Mouse (Mus musculus): Measurements from ENCODE around the gene Ints6.

Ints6 gene

DNA sequence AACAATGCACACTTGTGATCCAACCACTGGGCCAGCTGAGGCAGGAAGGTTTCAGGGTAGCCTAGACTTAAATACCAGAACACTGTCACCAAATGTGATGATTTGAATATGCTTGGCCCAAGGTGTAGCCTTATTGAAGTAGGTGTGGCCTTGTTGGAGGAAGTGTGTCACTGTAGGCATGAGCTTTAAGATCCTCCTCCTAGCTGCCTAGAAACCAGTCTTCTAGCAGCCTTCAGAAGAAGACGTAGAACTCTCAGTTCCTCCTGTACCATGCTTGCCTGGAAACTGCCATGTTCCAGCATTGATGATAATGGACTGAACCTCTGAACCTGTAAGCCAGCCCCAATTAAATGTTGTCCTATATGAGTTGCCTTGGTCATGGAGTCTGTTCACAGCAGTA is 25.3 kb downstream of the Ints6 start:
- no peak for DNase-seq

DNA sequence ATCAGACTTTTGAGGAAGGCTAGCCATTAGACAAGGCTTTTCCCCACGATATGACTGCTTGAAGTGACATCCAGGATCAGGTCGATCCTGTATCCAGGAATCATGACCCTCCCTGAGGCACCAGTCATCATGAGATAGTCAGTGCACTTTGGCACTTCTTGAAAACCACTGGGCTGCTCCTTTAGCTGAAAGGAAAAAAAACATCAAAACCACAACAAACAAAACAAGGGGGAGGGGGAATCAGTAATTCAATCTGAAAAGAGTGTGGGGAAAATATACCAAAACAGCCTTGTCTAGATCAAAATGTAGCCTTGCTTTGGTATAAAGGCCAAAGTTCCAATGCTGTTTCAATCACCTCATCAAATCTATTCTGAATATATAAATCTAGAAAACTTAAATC is 27.3 kb downstream of the Ints6 start:
- DNase-seq = no peak

DNA sequence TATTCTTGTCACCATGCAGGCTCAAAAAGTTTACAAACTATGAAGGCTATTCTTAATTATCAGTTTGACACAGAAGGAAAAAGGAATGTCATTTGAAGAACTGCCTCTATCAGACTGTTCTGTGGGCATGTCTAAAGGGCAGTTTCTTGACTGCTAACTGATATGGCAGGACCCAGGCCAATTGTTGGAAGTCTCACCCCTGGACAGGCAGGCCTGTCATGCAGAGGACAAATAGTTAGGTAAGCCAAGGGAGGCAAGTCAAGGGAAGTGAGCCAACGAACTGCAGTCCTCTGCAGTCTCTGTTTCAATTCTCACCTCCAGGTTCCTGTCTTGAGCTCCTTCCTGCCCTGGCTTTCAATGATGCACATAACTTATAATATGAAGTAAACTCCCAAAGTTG is 29.1 kb downstream of the Ints6 start:
- DNase-seq = no peak

DNA sequence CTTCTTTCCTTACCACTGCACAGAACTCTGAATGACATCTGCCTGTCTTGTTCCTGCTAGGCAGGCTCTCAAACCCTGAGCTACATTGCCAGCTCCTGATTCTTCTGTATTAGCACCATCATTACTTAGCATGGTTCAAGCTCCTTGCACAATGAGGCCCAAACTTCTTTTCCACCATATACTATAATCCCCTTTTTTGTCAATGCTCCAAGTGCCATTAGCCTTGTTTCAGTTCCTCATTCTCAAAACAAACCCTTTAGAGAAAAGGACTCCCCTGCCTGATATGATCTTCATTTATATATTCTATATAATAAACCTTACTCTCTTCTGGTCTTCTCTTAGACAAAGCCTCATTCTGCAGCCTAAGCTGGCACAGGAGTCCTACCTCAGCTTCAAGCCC is 36.4 kb downstream of the Ints6 start:
- DNase-seq = no peak

DNA sequence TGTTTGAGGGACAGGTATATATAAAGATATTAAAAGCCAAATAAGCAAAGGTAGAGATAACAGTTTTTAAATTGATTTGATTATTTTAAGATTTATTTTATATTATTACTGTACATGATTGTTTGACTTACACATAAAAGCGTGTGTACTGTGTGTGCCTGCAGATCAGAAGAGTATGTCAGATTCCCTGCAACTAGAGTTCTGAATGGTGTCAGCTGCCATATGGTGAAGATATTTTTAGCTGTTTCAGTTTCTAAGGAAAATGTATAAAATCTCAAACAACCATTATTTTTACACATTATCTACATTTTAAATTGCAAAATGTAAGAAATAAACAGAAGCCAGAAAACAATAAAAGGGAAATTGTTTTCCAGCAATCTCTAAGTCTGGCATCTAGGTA is 39.3 kb downstream of the Ints6 start:
- DNase-seq = no peak

DNA sequence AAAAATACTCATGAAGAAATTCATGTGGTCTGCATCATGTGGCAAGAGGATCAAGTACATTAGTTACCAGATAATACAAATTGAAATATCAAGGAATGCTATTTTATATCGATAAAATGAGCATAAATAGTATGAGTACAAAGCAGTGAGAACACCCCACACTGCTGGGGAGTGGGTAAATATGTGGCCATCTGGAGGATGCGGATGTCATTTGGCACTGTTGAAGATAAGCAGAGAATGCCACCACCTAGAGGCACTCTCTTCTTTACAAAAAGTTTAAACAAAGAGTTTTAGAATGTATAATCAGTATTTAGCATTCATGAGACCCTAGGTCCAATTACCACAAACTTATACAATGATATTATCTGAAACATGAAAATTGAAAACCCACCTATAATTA is 42.8 kb downstream of the Ints6 start:
- DNase-seq = no peak

DNA sequence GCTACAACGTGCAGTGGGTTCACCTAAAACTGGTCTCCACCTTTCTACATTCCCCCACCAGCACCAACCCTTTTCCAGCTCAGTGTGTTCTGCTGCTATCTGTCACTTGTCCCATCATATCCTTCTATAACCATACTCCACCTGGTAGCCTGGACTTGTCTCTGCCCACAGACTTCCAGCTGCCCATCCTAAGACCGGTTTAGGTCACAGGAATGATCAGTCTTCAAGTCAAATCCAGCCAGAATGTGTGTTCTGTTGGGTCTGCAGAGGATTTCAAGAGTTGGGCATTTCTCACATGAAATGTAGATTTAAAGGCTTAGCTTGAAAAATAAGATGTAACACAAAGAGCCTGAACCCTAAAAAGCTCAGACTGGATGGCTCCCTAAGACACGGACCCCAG is 87.3 kb downstream of the Ints6 start:
- DNase-seq = no peak

DNA sequence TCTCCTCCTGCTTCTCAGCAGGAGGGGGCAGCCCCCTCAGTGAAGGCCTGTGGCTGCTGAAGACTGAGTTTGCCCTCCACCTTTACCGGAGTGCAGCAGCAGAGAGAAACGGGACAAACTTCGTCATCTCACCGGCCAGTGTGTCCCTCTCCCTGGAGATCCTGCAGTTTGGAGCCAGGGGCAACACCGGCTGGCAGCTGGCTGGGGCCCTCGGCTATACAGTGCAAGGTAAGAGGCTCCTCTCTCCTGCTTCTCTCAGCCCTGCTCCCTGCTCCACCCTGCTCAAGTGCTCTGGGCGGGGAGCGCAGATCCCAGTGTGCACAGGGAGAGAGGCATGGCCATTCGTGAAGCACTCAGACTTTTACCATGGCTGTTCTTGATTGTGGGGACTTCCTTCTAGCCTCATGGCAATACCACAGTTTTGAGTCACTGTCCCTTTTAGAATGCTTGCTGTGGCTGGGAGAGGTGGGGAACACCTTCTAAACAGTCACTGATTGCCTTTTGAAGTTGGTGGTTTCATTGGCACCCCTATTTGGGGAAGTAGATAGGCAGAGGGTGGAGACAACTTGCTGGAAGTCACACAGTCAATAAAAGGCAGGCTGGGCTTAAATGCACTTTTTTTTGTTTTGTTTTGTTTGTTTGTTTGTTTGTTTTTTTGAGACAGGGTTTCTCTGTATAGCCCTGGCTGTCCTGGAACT is 95.8 kb downstream of the Ints6 start:
- DNase-seq = peak; percentile 8

DNA sequence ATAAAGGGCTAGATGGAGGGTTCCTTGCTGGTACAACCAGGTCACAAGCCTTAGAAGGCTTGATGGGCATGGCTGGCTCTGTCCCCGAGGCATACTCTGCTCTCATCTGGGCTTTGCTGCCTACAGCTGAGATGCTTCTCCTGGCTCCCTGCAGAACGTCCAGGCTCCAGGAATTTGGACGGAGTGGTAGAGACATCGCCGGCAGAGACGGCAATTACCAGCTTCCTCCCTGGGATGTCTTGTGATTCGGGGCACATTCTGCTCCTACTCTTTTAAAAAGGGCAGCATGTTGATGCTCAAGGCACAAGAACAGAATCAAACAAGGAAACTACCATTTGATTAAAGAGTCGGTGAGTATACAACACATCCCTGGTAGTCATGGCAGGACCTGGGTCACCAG is 97.6 kb downstream of the Ints6 start, which contains the start of gene Serpine3:
TSS of gene Serpine3 (plus strand) at position 301 of the 400 bp plus-strand sequence.
- no peak for DNase-seq

DNA sequence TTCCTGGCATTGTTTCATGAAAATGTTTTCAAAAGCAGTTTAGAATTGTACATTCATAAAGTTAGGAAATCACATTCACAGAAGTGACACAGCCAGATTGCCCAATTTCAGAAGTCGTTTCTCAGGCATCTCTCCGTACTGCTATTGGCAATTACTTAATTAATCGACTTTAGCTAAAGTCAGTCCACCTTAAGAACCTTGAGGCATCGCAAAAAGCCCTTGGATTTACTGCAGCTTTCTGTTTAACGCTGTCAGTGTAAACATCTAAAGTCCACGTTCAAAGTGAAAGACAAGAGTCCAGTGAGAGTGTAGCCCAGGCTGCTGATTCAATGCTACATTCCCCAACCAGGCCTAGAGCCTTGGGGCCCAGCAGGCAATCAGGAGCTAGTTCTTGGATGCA is 98.6 kb downstream of the Ints6 start:
- no peak for DNase-seq

DNA sequence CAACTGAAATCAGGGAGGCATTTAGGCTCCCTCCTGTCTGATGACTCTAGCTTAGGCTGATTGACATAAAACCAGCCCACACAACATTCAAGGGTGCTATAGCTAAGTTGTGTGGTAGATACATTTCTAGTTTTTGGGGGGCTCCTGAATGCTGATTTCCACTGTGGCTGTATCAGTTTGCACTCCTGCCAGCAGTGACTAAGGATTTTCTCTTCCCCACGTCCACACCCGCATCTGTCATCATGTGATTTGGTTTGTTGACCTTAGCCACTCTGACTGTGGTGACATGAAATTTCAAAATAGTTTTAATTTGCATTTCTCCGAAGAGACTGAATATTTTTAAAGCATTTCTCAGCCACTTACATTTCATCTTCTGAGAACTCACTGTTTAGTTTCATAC is 103.5 kb downstream of the Ints6 start:
- DNase-seq = no peak

DNA sequence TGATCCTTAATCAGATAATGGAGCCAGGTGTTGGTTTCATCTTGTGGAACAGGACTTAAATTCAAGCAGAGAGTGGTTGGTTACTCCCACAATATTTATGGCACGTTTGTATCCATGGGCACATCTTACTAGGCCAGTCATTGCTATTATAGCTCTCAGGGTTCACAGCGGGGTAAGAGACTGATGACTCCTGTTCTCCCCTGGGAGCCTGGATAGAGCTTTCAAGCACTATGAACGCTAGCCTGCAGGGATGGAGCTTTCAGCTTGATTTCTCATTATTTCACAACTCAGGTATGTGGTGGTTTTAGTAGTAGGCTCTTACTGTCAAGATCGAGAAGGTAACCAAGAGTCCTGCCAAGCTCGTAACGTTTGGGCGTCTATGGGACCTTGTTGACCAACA is 105.0 kb downstream of the Ints6 start:
- DNase-seq = no peak

DNA sequence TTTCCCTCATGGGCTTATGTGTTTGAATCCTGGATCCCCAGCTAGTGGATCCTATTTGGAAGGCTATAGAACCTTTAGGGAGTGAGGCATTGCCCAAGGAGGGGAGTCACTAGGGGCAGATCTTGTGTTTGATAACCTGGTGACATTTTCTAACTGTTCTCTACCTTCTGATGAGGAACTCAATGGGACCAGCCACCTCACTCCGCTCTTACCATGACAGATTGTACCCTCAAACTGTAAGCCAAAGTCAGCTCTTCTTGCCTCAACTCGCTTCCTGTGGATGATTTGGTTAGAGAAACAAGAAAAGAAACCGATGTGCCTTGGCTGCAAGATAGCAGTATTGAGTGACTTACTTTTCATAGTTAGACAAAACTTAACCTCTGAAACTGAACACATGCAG is 109.2 kb downstream of the Ints6 start:
- DNase-seq = no peak

DNA sequence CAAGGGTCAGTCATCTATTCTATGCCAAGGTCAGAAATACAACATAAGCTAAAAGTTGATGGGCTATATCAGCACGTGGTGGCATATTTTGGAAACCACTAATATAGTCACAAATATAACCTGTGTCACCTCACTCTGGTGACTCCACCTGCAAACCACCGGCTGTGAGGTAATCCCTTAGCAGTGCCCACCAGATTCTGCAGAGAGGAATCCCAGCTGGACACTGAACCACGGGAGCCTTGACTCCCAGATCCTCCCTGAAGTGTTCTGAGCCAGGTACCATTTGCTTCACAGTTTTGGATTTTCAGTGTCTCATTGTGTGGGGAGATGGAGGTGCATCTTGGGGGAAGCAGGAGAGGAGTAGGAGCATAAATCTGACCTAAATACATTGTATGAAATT is 110.6 kb downstream of the Ints6 start:
- DNase-seq = no peak

DNA sequence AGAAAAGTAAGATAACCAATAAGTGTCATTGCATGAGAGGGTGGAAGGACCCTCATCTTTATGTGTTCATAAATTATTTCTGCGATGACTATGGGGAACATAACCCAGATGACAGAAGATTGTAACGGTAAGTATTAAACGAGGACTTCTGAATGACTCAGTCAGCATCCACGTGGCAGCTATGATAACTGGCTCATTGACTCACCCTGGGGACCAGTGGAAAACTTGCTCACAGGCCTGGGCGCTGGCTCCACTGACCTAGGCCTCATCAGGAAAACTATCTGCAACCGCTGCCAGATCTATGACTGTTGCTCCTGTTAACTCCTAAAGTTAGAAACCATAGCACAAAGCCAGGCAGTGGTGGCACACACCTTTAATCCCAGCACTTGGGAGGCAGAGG is 112.6 kb downstream of the Ints6 start:
- DNase-seq = no peak

DNA sequence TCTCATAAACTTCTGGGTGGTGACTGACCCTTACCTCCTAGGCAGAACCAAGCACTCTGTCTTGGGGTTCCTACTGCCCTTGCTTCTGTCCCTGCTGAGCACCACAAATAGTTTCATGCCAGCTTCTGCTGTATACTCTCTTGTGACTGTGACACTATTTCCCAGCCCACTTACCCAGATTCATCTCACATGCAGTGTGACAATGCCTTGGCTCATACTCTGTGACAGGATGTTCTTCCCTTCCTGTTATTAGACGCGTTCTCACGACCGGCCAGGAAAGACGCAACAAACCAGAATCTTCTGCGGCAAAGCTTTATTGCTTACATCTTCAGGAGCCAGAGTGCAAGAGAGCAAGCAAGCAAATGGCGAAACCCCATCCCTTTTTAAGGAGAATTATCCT is 118.6 kb downstream of the Ints6 start:
- DNase-seq = peak; percentile 23

DNA sequence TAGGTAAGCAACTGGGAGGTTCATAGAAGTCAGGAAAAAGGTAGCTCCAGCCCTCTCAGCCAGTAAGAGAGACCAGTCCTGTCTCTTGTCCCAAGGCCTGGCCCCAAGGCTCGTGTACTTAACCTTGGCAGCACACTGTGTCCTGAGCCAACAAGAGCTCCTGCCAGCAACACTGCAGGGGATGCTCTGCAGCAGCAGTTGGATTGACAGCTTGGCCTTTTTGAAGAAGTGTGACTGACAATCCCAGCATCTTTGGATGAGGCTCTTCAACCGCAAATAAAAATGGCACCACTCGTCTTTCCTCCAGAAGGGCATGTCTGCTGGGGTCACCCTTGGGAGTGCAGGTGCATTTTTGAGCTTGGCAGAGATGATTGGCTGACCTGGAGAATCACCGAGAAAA is 120.6 kb downstream of the Ints6 start:
- DNase-seq = no peak

DNA sequence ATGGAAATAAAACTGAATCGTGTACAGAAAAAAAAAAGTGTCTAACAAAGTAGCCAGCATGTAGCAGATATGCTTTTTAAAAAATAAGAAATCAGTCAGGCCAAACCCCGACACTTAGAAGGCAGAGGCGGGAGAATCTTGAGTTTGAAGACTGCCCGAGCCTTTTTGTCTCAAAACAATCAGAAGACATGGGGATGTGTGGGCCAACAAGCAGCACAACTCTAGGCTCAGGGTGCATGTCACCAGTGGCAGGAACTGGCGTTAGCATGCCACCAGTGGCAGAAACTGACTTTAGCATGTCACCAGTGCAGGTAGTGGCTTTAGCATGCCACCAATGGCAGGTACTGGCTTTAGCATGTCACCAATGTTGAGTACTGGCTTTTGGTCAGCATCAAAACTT is 121.4 kb downstream of the Ints6 start:
- no peak for DNase-seq

DNA sequence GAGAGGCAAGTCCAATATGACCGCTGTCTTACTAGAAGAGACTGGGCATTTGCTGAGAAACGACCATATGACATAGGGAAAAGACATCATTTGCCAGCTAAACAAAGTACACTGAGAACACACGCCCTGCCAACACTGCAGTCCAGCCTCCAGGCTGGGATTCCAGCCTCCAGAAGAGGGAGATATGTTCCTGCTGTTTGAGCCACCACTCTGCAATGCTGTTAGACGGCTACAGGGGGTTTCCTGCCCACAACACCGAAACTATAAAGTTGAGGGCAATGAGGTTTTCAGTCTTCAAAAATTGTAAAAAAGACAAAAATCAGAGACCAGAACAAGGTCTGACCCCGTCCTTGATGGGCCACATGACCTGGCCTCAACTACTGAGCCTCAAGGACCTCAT is 121.9 kb downstream of the Ints6 start:
- DNase-seq = peak; percentile 58

DNA sequence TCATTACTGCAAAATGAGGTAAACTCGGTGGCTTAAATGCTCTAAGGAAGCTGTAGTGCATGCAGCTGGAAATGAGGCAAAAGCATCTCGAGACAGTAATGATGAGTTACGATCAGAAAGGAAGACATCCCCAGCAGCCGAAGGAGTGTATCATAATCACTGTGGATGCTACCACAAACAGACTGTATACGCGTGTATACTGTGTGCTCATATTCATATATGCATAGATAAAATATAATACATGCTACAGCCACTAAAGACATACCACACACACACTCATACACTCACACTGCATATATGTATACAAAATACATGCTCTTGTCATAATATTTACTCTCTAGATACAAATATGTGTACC is 122.6 kb downstream of the Ints6 start:
- DNase-seq = no peak

DNA sequence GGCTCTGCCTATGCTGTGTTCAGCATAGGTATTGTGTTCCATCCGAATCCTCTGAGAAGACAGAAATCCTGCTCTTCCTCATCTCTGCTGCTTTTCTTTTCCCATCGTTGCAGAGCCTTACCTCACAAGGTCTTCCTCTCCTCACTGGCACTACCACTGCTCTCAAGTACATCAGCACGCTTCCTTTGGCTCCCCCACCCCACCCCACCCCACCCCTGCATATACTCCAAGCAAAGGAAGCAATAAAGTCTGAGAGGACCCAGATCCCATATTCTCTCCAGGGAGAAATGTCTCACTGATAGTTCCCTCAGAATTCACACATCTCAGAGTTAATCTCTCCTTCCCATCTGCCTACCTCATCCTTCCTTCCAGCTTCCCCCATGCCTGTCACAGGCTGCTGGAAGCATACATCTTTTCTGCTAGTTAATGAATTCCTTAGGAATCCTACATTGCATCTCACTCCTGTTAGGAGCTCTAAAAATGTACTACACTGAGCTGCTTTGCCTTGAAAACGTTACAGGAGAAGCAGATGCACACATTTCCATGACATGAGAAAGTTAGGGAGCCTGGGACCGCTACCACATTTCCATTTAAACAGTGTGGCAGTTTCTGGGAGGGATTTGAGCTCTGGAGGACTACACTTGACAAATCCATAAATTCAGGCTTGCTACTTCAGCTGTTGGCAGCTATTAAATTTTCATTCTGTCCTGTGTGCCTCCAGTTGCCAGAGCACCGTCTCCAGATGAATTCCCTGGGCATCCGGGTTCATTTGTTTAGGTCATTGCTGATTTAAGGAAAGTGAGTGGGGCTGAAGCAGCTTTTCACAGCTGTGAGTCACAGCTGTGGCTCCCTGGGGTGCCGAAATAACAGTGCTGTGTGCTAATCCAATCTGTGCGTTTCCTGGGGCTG is 123.3 kb downstream of the Ints6 start:
- no peak for DNase-seq

DNA sequence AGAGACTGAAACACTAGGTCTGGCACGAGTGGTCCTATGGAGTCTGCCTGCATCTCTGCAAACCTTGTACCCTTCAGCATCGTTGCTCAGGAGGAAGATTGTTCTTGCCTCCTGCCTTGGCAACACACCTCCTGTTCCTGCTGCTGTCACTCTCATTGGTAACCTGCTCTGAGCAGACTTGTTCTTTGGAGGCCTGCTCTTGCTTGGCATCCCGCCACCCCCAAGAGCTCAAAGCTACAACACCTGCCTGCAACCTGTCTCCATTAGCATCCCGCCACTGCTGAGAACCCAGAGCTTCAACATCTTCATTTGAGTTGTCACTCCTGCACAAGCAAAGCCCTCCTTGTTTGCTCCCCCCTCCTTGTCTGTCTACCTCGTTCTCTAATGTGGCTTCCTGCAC is 133.0 kb downstream of the Ints6 start:
- DNase-seq = no peak

Data from lung, postnatal 10 days (tissue).